Mouse (Mus musculus) heart, postnatal 0 days (tissue): ENCODE results near the gene Ptpn11.

ENCODE experiments used
- CTCF ChIP-seq: IDR thresholded peaks from 2 replicates; pipeline ENCODE4 v1.5.1; 2016; ENCODE audit warnings: antibody characterized with exemption, control low read depth, low read depth
- EP300 ChIP-seq: IDR thresholded peaks from 2 replicates; pipeline ENCODE4 v1.6.1; 2016; ENCODE audit warnings: antibody characterized with exemption, low read depth

GRCm38 (mm10) chr5:121233726-121234125 lies 42.5 kb upstream of the Ptpn11 start:
- TF ChIP-seq CTCF (no peak), EP300 (no peak)
